Mouse (Mus musculus) cerebellum, adult 2 months (tissue): ENCODE results near the gene Zfp64.
A peak's percentile ranks its signal among the peaks of the same experiment; 100 is the strongest.

Experiments
- CTCF ChIP-seq: fragments of 200-500 bp; IDR thresholded peaks from 2 replicates; pipeline ENCODE4 v1.5.1; 2011; ENCODE audit warnings: low read depth, mild to moderate bottlenecking, control low read depth, low read length, moderate library complexity, borderline replicate concordance; ENCODE audit not compliant: insufficient read depth
- POLR2A ChIP-seq: fragments of 200-500 bp; IDR thresholded peaks from 2 replicates; pipeline ENCODE4 v1.6.1; 2011; ENCODE audit warnings: low read length, control low read depth, borderline replicate concordance; ENCODE audit not compliant: insufficient read depth

GRCm38 (mm10) chr2:168904188-168904587, 51.2 kb downstream of the Zfp64 start:
- TF ChIP-seq POLR2A (no peak), CTCF (peak; percentile 77; the same call in 1 of the 2 replicates)
